ENCODE assay signal across 9 mouse cellular contexts in the genomic region with DNA sequence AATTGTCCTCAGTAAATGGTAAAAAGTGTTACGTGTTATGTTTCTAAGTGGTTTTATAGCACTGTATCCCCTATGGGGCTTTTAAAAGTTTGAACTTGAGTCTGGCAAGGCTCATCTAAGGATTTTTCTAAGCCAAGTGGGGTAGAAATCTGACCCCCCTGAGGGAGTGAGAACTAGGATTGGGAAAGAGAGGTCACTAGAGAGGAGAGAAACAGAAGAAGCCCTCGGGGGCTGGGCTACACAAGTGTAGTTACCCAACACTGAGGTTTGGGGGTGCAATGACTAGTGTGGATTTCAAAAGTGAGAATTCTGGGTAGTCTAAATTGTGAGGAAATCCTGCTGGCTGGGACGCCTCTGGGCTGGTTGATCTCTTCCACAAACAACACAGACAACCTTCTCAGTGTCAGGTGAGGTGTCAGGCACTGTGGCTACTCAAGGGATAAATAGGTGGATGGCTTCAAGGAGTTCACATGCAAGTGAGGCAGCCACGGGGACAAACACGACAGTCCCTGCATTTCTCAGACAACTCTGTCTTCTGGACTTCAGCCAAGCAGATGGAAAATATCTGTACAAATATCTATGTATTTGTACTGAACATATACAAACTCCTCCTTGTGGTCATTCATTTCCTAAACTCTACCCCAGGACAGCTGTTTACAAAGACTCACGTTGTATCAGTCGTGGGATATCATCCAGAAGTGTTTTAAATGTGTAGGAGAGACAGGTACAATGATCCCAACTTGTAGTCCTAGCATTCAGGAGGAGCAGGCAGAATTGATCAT. TPM values are rescaled to one million over a fixed set of nuclear protein-coding genes. Genes with fewer than 3 reads are reported as not detected.
A peak's percentile ranks its signal among the peaks of the same experiment; 100 is the strongest.
DNase-seq lines count a peak whose midpoint lies in the region; ATAC-seq lines count a peak whose summit lies in the region.
"Had no signal": no experiment of that assay in that cellular context is flagged by ENCODE, and none has a peak within 500 bp of the region (broad histone marks: within the 10 kb centered on the region; RNA-seq: fewer than 3 reads in every experiment).

No protein-coding gene starts in this region.

- DNase-seq in 3T3-L1 (ENCODE audit: low read depth, low spot score) (peak; percentile 35), adipocyte (ENCODE audit: low spot score) (peak; percentile 84)
- peak; percentile 20 for DNase-seq in lung, postnatal 14 days
- DNase-seq in left cerebral cortex, postnatal 10 days (ENCODE audit: extremely low spot score in 1 of 2, low spot score in 2 of 2): no peak
- DNase-seq in ovary, postnatal 14 days (ENCODE audit: low spot score): no peak
- no peak for DNase-seq in right cerebral cortex, postnatal 25 days
- DNase-seq: thymus, postnatal 25 days had no signal

- no peak for ATAC-seq in intestine, embryonic 16.5 days

- H3K4me1 ChIP-seq in intestine, embryonic 16.5 days (ENCODE audit: control insufficient read depth, insufficient read depth, low read length): peaks cover 22% of the 10 kb centered on the region

- WGBS in intestine, embryonic 16.5 days: 39% methylated on average over 7 of the region's 7 CpGs

- no peak overlapping the region for H3K4me3 ChIP-seq in intestine, embryonic 16.5 days (ENCODE audit: low read length)
- H3K4me3 ChIP-seq: left cerebral cortex, adult 2 months had no signal

- H3K4me2 ChIP-seq in intestine, embryonic 16.5 days (ENCODE audit: low read depth, low read length): no peak overlapping the region

- no peak overlapping the region for H3K9ac ChIP-seq in intestine, embryonic 16.5 days (ENCODE audit: low read depth, low read length)

- H3K27ac ChIP-seq in intestine, embryonic 16.5 days (ENCODE audit: low read length): peak overlapping the region; percentile 62
- H3K27ac ChIP-seq: left cerebral cortex, adult 2 months had no signal

- H3K36me3 ChIP-seq in intestine, embryonic 16.5 days (ENCODE audit: control insufficient read depth, insufficient read depth, low read length): no peaks in the 10 kb centered on the region; the same call in 1 of the 2 replicates

- intact Hi-C loops in left cerebral cortex, postnatal 10 days (cut with DNase I): no loop called here

- H3K9me3 ChIP-seq in intestine, embryonic 16.5 days (ENCODE audit: control insufficient read depth, low read length): no peaks in the 10 kb centered on the region

- H3K27me3 ChIP-seq in intestine, embryonic 16.5 days (replicated peaks; ENCODE audit: control insufficient read depth, insufficient read depth, low read length): no peaks in the 10 kb centered on the region

RNA-seq across cellular contexts. Expression of a gene that starts 10.8 kb away (rescaled TPM):
- polyA plus RNA-seq in intestine, embryonic 16.5 days (2015; fragmentation: Nextera tagmentation; extraction: Ambion mirVana): 48.0 and 53.7 TPM in 2 replicates
- 10 to 100 TPM; 43.6 to 44.1 TPM for total RNA-seq in left cerebral cortex, postnatal 10 days (2021)

RNA-seq across cellular contexts. Expression of a gene that starts 43.9 kb away (rescaled TPM):
- polyA plus RNA-seq in intestine, embryonic 16.5 days (2015; fragmentation: Nextera tagmentation; extraction: Ambion mirVana): 10.6 and 11.0 TPM in 2 replicates
- 10 to 100 TPM; 57.2 to 59.3 TPM for total RNA-seq in left cerebral cortex, postnatal 10 days (2021)

Comparison
In these comparisons a context has a peak if more than half of its experiments do, and no peak if none do; other contexts are left out.
1. DNase-seq: peak in 3T3-L1 (single experiment), adipocyte (single experiment) and lung, postnatal 14 days (single experiment); none in left cerebral cortex, postnatal 10 days (0 of 2), ovary, postnatal 14 days (single experiment) and right cerebral cortex, postnatal 25 days (single experiment).